Mouse (Mus musculus): ENCODE data around the gene Palm.
A peak's percentile ranks its signal among the peaks of the same experiment; 100 is the strongest.

Palm gene

GRCm38 (mm10) chr10:79772320-79772719, 21.1 kb upstream of the Palm start:
- no peak for DNase-seq (ENCODE audit: low spot score in 2 of 2)

GRCm38 (mm10) chr10:79773208-79773607, 20.2 kb upstream of the Palm start:
- DNase-seq (ENCODE audit: low spot score in 2 of 2) = no peak

- no peak for DNase-seq (ENCODE audit: low spot score in 2 of 2)
Measured at GRCm38 (mm10) chr10:79774486-79775279, 18.7 kb upstream of the Palm start.

- DNase-seq (ENCODE audit: low spot score in 2 of 2) = no peak
Measured at GRCm38 (mm10) chr10:79777103-79777531, 16.3 kb upstream of the Palm start, which contains the start of gene Fstl3. Gene Fstl3 (plus strand): TSS chr10:79777272.

GRCm38 (mm10) chr10:79778006-79778405, 15.4 kb upstream of the Palm start:
- DNase-seq (ENCODE audit: low spot score in 2 of 2) = peak in 1 of 2 experiments; percentile 49

- DNase-seq (ENCODE audit: low spot score in 2 of 2) = no peak
Measured at GRCm38 (mm10) chr10:79779193-79779592, 14.2 kb upstream of the Palm start.

- DNase-seq (ENCODE audit: low spot score in 2 of 2) = peak; percentile 89 to 92
Measured at GRCm38 (mm10) chr10:79779784-79780663, 13.3 kb upstream of the Palm start.

- DNase-seq (ENCODE audit: low spot score in 2 of 2) = no peak
Measured at GRCm38 (mm10) chr10:79780664-79781015, 12.7 kb upstream of the Palm start.

- DNase-seq (ENCODE audit: low spot score in 2 of 2) = no peak
Measured at GRCm38 (mm10) chr10:79781139-79781538, 12.2 kb upstream of the Palm start.

- no peak for DNase-seq (ENCODE audit: low spot score in 2 of 2)
Measured at GRCm38 (mm10) chr10:79781956-79782355, 11.4 kb upstream of the Palm start.

- no peak for DNase-seq (ENCODE audit: low spot score in 2 of 2)
Measured at GRCm38 (mm10) chr10:79783050-79783449, 10.3 kb upstream of the Palm start.

- DNase-seq (ENCODE audit: low spot score in 2 of 2) = no peak
Measured at GRCm38 (mm10) chr10:79783920-79784800, 9.2 kb upstream of the Palm start.

GRCm38 (mm10) chr10:79788386-79789158, 4.8 kb upstream of the Palm start:
- peak in 1 of 2 experiments; percentile 71 for DNase-seq (ENCODE audit: low spot score in 2 of 2)

GRCm38 (mm10) chr10:79789581-79789980, 3.8 kb upstream of the Palm start:
- DNase-seq (ENCODE audit: low spot score in 2 of 2) = no peak

- no peak for DNase-seq (ENCODE audit: low spot score in 2 of 2)
Measured at GRCm38 (mm10) chr10:79790861-79791260, 2.5 kb upstream of the Palm start, which contains the start of gene Prss57. Gene Prss57 (minus strand): TSS chr10:79790961.

- DNase-seq (ENCODE audit: low spot score in 2 of 2) = no peak
Measured at GRCm38 (mm10) chr10:79792339-79793040, 882 bp upstream of the Palm start.

- DNase-seq (ENCODE audit: low spot score in 2 of 2) = no peak
Measured at GRCm38 (mm10) chr10:79793738-79794490, 542 bp downstream of the Palm start.

GRCm38 (mm10) chr10:79794491-79794931, 1.1 kb downstream of the Palm start:
- DNase-seq (ENCODE audit: low spot score in 2 of 2) = peak; percentile 95 to 96

GRCm38 (mm10) chr10:79795905-79796304, 2.5 kb downstream of the Palm start:
- DNase-seq (ENCODE audit: low spot score in 2 of 2) = no peak

Measured in heart, adult 9 months (tissue).